Mouse (Mus musculus) 3134 (cell line): Measurements from ENCODE around the gene Ccdc12.

Experiments
- DNase-seq: peaks from one replicate; pipeline ENCODE4 v3.0.0-alpha.2; 2011; ENCODE audit warnings: low spot score; ENCODE audit not compliant: insufficient read length; ENCODE audit errors: extremely low read depth

Ccdc12 gene

DNA sequence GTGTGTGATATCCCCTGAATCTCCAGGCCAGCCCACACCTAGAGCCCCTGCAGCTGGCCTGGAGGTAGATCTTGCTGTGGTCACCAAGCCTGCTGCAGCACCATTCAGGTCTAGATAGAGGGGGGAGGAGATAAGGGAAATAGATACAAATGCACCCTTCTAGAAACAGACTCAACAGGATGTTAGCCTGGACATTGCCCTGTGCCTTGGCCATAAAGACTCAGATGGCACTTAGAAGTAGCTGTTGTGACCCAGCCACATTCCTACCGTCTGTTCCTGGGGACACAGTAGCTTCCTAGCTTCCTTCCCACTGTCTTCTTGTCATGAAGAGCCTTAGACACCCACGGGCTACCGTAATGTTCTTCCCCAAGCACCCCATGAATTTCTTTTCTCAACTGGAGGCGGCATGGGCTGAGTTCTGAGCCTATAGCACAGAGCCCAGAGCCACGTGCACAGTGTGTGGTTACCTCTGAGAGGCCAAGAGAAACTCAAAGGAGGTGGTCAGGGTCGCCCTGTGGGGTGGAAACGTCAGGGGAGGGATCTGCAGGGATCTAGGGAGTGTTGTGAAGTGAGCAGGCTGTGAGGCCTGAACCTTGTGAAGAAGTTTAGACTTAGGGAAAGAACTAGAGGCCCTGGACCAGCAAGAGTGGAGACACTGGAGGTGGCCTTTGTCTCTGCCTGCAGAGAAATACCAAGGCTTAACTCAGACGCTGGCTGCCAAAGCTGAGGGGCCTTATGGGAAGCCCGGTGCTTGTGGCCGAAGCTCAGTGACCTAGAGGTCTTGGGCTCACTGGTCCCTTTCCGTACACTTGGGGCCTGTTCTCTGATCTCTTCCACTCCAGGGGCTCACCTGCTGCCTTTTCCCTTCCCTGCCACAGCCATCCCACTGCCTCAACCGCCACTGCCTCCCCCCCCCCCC, 45.1 kb downstream of the Ccdc12 start:
- no peak for DNase-seq

DNA sequence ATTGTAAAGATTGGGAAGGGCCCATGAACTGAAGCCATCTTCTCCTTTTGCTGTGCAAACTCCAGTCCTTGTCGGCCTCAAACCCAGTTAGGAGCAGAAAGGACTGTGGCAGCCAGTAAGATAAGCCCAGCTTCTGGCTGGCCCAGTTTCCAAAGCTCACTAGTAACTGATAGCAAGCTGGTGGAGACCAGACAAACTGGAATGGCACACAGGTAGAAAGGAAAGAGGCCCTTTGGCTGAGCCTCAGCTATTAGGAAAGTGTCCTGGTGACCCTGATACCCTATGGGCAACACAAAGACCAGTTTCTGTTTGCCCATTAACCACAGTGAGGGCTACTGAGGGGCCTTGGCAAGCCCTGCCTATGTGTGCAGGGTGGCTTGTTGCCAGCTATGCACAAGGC, 46.5 kb downstream of the Ccdc12 start:
- DNase-seq: no peak

DNA sequence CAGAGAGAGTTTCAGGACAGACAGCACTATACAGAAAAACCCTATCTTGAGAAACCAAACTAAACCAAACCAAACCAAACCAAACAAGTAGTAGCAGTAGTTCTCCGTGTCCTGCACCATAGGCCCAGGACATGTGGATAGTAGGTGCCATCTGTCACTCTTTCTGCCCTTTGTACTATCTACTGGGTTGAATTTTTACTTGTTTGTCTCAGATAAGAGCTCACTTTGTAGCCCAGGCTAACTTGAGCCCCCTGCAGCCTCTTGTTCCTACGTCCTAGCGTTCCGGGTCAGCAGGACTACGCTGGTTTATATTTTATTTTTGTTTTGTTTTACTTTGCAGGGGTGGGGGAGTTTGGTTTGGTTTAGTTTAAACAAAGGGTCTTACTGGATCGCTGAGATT, 47.6 kb downstream of the Ccdc12 start:
- DNase-seq: no peak

DNA sequence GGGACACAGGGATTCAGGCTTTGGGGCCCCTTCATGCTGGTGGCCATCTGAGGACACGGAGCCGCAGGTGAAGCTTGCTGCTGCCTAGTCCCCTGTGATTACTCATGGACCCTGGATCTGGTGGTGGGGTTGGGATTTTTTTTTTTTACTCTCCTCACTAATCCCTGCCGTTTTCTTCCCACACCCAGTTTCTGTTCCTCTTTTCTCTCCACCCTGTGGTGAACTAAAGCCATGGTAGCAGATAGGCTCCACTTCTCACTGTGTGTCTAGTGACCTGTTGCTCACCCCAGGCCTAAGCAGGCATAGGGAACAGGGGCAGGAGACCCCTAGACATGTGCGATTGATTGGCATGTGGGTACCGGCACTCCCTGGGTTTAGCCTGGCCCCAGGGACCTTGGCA, 50.5 kb downstream of the Ccdc12 start:
- DNase-seq: no peak

DNA sequence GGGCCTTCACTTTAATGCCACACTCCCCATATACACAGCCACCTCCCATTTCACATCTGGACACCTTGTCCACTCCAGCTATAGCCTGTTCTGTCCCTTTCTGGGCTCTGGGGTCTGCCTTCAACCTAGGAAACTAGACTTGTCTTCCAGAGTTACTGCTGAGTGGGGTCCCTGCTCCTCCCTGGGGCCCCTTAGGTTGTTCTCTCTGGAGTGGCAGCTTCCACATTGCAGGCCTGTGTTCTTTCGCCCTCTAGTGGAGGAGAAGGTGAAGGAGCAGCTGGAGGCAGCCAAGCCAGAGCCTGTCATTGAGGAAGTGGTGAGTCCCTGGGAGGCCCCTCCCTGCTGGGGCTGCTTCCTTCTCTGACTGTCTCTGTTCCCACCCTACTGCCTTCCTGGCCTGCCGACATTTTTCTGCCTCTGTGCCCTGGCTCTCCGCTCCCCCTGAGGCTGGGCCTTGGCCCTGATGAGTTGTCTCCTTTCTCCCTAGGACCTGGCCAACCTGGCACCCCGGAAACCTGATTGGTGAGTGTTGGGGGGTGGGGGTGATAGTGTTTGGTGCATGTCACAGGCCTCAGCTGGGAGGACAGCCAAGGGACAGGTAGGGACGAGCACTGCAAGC, 53.4 kb downstream of the Ccdc12 start:
- DNase-seq: peak; percentile 46

DNA sequence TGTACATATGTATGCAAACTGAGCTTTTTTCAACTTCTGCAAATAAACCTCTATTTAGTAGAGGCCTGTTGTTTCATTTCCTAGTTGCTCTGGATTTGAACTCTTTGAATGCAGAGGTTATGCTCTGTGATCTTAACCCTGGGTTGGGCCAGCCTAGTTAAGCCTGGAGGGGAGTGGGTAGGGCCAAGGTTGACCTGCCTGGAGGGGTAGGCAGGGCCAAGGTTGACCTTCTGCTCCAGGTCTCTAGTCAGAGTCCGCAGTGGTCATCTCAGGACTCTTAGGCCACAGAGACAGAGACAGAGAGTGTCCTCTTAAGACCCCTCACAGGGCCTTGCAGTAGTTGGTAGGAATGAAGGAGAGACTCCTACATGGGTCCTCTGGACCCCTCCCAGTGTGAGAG, 55.2 kb downstream of the Ccdc12 start:
- no peak for DNase-seq

DNA sequence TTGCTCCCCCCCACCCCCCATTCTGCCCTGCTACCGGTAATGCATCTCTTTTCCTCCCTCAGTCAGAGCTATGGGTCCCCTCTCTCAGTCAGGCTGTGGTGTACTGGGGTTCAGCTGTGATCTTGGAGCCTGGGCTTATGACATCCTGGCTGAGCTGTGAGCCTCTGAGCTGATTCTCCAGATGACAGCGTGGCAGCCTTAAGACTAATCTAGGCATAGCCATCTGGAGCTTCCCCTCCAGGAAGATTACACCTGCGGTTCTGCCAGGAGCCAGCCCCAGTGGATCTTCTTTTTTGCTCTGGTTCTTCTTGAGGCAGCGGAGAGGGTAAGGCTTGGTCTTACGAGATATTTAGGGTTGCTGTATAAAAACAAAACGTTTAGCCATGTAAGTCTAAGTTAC, 55.7 kb downstream of the Ccdc12 start:
- DNase-seq: no peak

DNA sequence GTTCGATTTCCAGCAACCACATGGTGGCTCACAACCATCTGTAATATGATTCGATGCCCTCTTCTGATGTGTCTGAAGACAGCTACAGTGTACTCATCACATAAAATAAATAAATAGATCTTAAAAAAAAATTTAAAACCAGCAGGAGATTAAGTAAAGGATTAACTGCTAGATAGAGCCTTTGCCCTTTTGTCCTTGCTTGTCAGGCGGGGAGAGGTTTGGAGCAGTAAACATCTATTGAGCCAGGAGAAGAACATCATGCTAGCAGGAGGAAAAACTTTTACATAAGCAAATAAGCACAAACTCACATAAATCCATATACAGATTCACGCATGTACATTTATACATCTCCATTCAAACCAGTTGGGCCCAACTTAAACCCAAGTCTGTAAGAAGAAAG, 56.2 kb downstream of the Ccdc12 start:
- no peak for DNase-seq

DNA sequence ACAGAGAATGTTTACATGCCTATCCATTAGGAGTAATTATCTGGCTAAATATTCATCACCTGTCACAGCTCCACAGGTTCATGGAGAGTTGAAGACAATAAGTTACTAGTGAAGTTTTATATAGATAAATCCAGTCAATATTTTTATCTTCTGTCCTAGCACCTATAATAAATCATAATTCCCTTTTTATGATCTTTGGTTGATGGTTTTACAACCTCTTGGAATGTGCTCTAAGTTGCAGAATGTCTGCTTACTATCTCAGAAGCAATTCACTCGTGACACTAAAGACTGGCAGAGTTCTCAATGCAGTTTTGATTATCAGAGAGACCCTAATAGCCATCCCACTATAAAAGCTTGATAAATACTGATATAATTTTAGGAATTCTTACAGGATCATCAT, 57.1 kb downstream of the Ccdc12 start:
- DNase-seq: no peak

DNA sequence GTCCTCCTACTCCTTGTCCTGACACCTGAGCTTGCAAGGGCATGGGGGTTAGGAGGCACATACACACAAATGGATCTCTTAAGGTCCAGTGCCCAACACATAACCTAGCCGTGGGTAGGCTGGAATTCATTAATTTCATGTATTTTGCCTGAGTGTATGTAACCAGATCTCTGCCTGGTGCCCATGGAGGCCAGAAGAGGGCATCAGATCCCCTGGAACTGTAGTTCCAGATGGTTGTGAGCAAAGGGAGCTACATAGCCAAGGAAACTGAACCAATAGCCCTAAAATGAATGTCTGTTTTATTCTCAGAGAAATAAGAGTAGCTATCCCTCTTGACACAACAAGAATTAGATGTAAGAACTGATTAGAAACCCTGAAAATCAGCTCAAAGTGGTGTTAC, 59.1 kb downstream of the Ccdc12 start:
- no peak for DNase-seq

DNA sequence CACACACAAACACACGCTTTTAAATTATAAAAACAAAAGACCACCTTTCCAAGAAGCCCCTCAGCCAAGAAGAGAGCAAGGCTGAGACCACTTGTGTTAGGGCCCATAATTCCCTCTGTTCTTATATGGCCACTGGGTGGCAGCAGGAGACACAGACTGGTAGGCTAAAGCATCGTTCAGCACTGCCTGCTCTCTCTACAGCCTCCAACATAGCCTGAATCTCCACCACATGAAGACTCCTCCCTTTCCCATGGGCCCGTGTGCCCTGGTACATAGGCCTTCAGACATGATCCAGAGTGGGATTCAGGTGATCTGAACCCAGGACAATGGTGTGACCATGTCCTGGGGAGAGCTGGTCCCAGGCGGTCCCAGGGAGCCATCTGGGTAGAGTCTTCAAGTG, 60.5 kb downstream of the Ccdc12 start:
- no peak for DNase-seq

DNA sequence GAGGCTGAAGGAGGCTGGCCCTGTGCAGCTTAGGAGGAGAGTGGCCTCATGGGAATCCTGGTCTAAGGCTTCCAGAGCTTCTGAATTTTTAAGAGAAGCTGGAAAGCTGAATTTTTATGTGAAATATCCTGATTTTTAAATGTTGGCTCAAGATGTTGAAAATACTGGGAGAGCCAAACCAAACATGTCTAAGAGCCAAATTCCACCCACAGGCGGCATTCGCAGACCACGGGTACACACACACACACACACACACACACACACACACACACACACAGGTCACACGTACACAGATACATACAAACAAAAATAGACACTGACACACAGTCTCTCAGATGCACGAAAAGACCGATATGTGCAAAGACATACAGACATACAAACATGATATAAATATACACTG, 61.8 kb downstream of the Ccdc12 start:
- no peak for DNase-seq

DNA sequence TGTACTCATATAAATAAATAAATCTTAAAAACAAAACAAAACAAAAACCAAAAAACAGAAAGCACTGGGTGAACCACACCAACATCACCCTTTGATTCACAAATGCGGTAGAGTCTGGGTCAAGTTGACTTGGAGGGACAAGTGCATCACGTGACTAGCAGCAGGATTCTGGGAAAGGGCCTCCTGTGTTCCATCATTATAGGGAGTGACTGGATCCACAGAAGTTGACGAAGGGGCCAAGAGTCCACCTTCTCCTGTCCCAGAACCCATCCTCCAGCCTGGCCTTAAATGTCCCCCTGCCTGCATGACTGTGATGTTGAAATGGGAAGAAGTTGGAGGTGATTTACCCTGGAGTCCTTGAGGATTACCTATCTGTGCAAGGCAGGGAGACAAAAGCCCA, 62.5 kb downstream of the Ccdc12 start:
- DNase-seq: no peak

DNA sequence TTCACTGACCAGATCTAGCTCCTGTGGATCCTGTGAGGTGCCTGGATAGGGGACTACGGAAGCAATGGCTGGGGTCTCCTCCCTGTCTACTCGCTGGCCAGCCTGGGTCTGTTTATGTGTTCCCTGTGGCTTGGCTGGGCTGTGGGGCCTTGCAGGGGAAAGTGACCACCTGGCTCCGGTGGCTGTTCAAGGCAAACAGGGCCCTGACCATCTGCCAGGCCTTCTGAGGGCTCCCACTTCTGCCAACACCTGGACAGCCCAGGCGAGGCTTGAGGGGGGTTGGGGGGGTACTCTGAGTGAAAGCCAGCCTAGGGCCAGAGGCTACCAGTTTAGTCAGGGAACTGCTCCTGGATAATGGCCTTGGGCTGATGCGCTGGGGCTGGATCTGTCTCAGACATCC, 63.7 kb downstream of the Ccdc12 start:
- no peak for DNase-seq

DNA sequence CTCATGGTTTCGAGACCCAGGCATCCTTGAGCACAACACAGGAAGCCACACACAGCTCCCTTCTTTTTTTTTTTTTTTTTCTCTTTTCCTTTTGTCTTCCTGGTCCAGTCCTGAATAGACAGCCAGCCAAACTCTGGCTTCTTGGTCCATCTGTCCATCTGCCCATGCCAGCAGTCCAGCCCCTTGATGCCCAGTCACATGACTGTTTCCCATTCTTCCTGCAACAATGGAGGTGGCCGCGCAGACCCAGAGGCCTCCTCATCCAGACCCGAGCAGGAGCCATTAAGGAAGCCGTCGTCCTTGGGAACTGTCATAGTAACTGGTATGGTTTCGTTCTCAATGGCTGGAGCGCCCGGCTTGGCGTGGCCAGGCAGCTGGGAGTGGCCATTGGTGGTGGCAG, 65.8 kb downstream of the Ccdc12 start:
- DNase-seq: no peak

DNA sequence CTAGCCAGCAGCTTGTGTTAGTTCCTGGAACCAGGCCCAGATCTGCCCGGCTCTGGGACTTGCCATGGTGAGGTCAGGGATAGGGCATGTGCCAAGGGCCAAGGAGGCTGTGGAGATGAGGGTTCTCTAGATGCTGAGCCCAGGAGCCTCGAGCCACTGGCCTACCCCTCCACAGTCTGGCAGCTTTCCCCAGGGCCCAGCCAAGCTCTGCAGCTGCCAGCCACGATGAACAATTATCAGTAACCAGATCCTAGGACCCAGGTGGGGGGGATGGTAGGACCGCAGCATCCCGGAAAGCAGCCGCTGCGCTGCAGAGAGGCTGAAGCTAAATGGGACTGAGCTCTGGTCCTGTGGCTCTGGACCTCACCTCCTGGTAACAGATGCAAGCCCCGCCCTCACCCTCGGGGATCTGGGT, 69.4 kb downstream of the Ccdc12 start:
- peak; percentile 72 for DNase-seq

DNA sequence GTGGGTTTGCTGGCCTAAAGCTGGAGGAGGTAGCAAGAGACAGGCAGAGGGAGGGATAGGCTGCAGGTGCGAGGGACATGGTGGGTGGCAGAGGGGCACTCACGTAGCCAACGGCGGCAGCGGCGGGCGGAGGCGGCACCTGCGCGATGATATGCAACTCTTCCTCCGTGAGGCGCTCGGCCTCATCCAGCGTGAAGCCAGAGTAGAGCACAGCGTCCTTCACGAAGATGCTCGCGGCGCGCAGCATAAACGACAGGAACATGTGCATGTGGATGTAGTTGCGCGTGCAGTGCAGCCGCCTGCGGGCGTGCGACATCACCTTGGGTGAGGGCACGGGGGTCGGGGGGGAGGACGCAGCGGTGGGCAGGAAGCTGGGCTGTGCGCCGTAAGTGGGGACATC, 70.6 kb downstream of the Ccdc12 start:
- DNase-seq: no peak

DNA sequence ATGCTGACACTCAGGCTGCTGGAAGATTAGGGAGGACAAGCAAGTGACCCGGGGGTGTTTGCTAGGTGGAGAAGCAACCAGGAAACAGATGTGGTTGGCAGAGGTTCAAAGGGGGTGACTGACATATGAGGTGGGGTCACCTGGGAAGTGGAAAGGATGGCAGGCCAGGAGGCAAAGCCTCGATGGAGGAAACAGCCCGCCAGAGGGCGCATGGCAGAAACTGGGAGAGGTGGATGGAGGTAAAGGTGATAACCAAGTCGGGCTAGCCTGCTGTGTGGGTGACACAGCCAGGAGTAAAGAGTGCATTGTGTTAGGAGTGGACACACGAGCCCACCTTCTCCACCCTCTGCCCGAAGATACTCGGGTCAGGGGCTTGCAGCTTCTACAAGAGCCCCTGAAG, 73.5 kb downstream of the Ccdc12 start:
- DNase-seq: no peak

DNA sequence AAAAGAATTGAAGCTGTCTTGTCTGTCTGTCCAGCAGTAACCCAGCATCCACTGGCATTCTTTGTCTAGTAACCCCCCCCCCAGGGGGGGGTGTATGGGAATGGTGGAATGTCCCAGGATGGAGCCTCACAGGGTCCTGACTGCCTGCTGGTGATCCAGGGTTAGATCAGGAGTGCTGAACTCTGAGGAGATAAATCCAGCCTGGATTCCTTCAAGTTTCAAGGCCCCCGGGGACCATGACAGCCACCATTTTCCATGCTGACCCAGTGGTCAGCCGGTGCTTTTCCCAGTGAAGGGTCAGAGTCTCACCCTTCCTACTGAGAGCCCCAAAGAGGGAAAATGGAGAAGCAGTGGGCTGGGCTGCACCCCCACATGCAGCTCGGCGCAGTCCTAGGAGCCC, 75.6 kb downstream of the Ccdc12 start:
- DNase-seq: no peak

DNA sequence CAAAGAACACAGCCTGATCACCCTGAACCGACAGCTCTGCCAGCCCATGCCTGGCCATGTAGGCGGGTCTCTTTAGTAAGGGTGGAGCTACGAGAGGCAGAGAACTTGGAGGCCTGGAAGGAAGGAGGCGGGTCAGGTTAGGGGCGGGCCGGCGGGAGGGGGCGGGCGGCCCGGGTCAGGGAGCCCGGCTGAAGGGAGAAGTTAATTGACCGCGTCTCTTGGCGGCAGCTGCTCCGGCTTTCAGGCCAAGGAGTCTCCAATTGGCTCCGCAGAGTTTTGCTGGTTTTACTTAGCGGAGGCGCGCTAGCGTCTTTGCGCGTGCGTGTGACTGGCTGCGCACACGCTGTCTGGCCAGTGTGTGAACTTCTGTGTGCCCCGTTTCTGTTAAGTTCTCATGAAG, 76.3 kb downstream of the Ccdc12 start:
- DNase-seq: peak; percentile 78

DNA sequence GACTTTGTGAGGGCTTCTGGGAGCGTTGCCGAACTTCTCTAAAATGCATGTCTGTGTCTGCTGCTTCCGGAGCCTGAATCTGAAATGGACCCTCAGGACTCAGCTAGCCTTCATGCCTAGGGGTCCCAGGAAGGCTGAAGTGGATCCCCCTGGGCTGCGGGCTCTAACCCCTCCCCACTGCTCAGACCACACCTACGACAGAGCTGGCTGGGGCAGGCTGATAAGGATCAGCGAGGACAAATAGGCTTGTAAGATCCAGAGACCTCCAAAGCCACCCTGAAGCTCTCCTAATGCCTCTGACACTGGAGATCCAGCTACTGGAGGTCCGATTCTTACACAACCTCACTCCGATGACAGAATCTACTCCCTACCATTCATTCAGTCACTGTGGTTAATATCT, 76.8 kb downstream of the Ccdc12 start:
- no peak for DNase-seq

DNA sequence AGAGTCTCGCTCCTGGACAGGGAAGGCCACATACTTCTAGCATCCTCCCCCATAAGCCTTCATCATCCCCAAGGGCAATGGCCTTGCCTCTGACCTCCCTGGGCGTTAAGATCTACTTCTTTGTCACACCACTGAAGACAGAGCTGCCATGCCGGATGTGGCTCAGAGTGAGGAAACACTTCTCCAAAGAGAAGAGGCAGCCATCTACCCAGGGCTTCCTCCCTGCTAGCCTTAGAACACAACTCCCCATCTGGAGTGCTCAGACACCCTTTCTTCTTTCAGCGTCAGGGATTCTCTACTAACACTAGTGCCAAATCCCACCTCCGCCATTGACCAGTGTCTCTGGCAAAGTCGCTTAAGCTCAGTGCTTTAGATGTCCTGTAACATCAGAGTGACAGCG, 77.9 kb downstream of the Ccdc12 start:
- DNase-seq: no peak
